Mouse (Mus musculus): ENCODE results near the gene Mboat2. TPM values are rescaled to one million over a fixed set of nuclear protein-coding genes. Genes with fewer than 3 reads are reported as not detected.

The Mboat2 gene
- polyA plus RNA-seq, 2 experiments: 25.2 to 70.5 TPM

DNA sequence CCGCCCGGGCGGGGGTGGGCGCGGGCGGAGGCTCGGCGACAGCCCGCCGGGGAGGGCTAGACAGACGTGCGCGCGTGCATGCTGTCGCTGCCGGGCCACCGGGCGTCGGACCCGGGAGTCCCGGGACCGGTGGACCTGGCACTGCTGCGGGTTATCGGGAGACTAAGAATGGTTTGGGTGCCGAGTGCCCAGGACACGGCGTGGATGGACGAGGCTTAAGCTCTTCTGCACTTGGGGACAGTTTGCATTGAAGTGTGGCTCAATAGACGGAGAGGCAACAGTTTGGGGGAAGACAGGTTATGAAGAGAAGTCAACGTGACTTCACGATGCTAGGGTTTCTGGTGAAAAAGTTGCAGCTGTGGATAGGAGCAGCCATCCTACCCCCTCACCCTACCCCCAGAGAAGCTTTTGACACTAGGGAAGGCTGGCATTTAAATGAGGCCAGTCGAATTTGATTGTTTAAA lies 1.3 kb downstream of the Mboat2 start:
- Histone ChIP-seq H3K4me1 (ENCODE audit: control insufficient read depth, insufficient read depth, low read length) (peaks cover 12% of the 10 kb centered on the region), H3K4me3 (replicated peaks; ENCODE audit: low read length) (peak overlapping the region; percentile 90), H3K27me3 (ENCODE audit: control insufficient read depth, insufficient read depth, low read length) (no peaks in the 10 kb centered on the region), H3K27ac (replicated peaks; ENCODE audit: low read depth, low read length) (peak overlapping the region; percentile 98), H3K36me3 (ENCODE audit: control insufficient read depth, insufficient read depth, low read length) (no peaks in the 10 kb centered on the region), H3K9me3 (ENCODE audit: control insufficient read depth, low read length) (no peaks in the 10 kb centered on the region), H3K4me2 (replicated peaks; ENCODE audit: low read depth, low read length, severe bottlenecking) (peak overlapping the region; percentile 67), H3K9ac (ENCODE audit: low read depth, low read length, severe bottlenecking) (peak overlapping the region; percentile 87)
- under 1% methylated on average over 26 of the region's 32 CpGs for WGBS
- DNase-seq (ENCODE audit: low spot score) (no peak), ATAC-seq (ENCODE audit: low FRiP score, low read depth) (no peak)
- TF ChIP-seq POLR2A (IDR thresholded peaks at IDR 0.05; ENCODE audit: borderline replicate concordance, extremely low read depth, insufficient read depth, insufficient read length): no peak

GRCm38 (mm10) chr12:24832438-24832837 lies 1.8 kb downstream of the Mboat2 start:
- ATAC-seq (ENCODE audit: low FRiP score, low read depth) (no peak), DNase-seq (ENCODE audit: low spot score) (no peak)
- Histone ChIP-seq H3K36me3 (ENCODE audit: control insufficient read depth, insufficient read depth, low read length) (no peaks in the 10 kb centered on the region), H3K27me3 (ENCODE audit: control insufficient read depth, insufficient read depth, low read length) (no peaks in the 10 kb centered on the region), H3K27ac (replicated peaks; ENCODE audit: low read depth, low read length) (no peak overlapping the region), H3K4me1 (ENCODE audit: control insufficient read depth, insufficient read depth, low read length) (peaks cover 14% of the 10 kb centered on the region), H3K9me3 (ENCODE audit: control insufficient read depth, low read length) (no peaks in the 10 kb centered on the region), H3K4me2 (replicated peaks; ENCODE audit: low read depth, low read length, severe bottlenecking) (peak overlapping the region; percentile 67), H3K4me3 (replicated peaks; ENCODE audit: low read length) (peak overlapping the region; percentile 90), H3K9ac (ENCODE audit: low read depth, low read length, severe bottlenecking) (peak overlapping the region; percentile 87)
- no peak for TF ChIP-seq POLR2A (IDR thresholded peaks at IDR 0.05; ENCODE audit: borderline replicate concordance, extremely low read depth, insufficient read depth, insufficient read length)
- 13% methylated on average over 2 of the region's 2 CpGs for WGBS

- 75% methylated on average over 2 of the region's 2 CpGs for WGBS
- Histone ChIP-seq H3K9me3 (ENCODE audit: control insufficient read depth, low read length) (no peaks in the 10 kb centered on the region), H3K4me2 (replicated peaks; ENCODE audit: low read depth, low read length, severe bottlenecking) (no peak overlapping the region), H3K27ac (replicated peaks; ENCODE audit: low read depth, low read length) (no peak overlapping the region), H3K4me3 (replicated peaks; ENCODE audit: low read length) (no peak overlapping the region), H3K36me3 (ENCODE audit: control insufficient read depth, insufficient read depth, low read length) (no peaks in the 10 kb centered on the region), H3K27me3 (ENCODE audit: control insufficient read depth, insufficient read depth, low read length) (no peaks in the 10 kb centered on the region), H3K4me1 (ENCODE audit: control insufficient read depth, insufficient read depth, low read length) (peaks cover 40% of the 10 kb centered on the region), H3K9ac (ENCODE audit: low read depth, low read length, severe bottlenecking) (no peak overlapping the region)
- ATAC-seq (ENCODE audit: low FRiP score, low read depth) (peak; percentile 18; the same call in 1 of the 2 replicates), DNase-seq (ENCODE audit: low spot score) (no peak)
- TF ChIP-seq POLR2A (IDR thresholded peaks at IDR 0.05; ENCODE audit: borderline replicate concordance, extremely low read depth, insufficient read depth, insufficient read length): no peak
These were observed 7.3 kb downstream of the Mboat2 start for GRCm38 (mm10) chr12:24837947-24838346.

- DNase-seq (ENCODE audit: low spot score) (peak; percentile 85), ATAC-seq (ENCODE audit: low FRiP score, low read depth) (0 out of 2 replicates have a peak, but pooled peaks have one; percentile 58)
- Histone ChIP-seq H3K27ac (replicated peaks; ENCODE audit: low read depth, low read length) (no peak overlapping the region), H3K4me2 (replicated peaks; ENCODE audit: low read depth, low read length, severe bottlenecking) (no peak overlapping the region), H3K9me3 (ENCODE audit: control insufficient read depth, low read length) (no peaks in the 10 kb centered on the region), H3K4me3 (replicated peaks; ENCODE audit: low read length) (no peak overlapping the region), H3K4me1 (ENCODE audit: control insufficient read depth, insufficient read depth, low read length) (peaks cover 58% of the 10 kb centered on the region), H3K27me3 (ENCODE audit: control insufficient read depth, insufficient read depth, low read length) (no peaks in the 10 kb centered on the region), H3K36me3 (ENCODE audit: control insufficient read depth, insufficient read depth, low read length) (no peaks in the 10 kb centered on the region), H3K9ac (ENCODE audit: low read depth, low read length, severe bottlenecking) (no peak overlapping the region)
- TF ChIP-seq POLR2A (IDR thresholded peaks at IDR 0.05; ENCODE audit: borderline replicate concordance, extremely low read depth, insufficient read depth, insufficient read length): no peak
- 47% methylated on average over 9 of the region's 9 CpGs for WGBS
These were observed 10.6 kb downstream of the Mboat2 start for GRCm38 (mm10) chr12:24841115-24841879.

DNA sequence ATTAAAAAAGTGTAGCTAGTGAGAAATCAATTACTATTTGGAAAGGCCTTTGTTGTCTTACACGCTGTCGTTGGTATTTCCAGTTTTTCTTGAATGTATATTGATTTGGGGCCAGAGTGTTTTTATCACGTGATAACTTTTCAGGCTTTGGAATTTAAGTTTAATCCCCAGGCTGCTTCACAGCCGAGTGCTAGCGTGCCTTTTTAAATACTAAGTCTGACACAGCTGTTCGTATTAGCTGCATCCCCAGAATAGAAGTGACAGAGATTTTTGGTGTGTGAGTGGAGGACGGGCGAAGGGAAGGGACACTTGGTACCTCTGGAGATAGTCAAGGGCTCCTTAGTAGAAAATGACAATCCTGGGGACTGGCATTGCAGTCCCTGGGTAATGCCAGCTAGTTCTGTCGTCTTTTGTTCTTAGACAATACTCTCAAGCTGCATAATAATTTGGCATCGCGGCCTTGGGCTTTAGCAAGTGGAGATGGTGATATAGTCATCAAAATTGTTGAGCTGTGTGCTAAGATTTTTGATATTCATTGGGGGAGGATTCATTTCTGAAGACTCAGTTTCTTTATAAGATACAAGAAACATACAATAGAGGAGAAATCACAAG lies 11.7 kb downstream of the Mboat2 start:
- H3K27ac ChIP-seq (replicated peaks; ENCODE audit: low read depth, low read length): no peak overlapping the region
- no peak overlapping the region for H3K9ac ChIP-seq (ENCODE audit: low read depth, low read length, severe bottlenecking)
- no peak overlapping the region for H3K4me3 ChIP-seq (replicated peaks; ENCODE audit: low read length)
- 53% methylated on average over 11 of the region's 11 CpGs for WGBS
- peaks cover 56% of the 10 kb centered on the region for H3K4me1 ChIP-seq (ENCODE audit: control insufficient read depth, insufficient read depth, low read length)
- no peak overlapping the region for H3K4me2 ChIP-seq (replicated peaks; ENCODE audit: low read depth, low read length, severe bottlenecking)
- DNase-seq (ENCODE audit: low spot score) (peak; percentile 31), ATAC-seq (ENCODE audit: low FRiP score, low read depth) (peak; percentile 35; the same call in 1 of the 2 replicates)
- no peak for TF ChIP-seq POLR2A (IDR thresholded peaks at IDR 0.05; ENCODE audit: borderline replicate concordance, extremely low read depth, insufficient read depth, insufficient read length)
- H3K9me3 ChIP-seq (ENCODE audit: control insufficient read depth, low read length): no peaks in the 10 kb centered on the region
- no peaks in the 10 kb centered on the region for H3K36me3 ChIP-seq (ENCODE audit: control insufficient read depth, insufficient read depth, low read length)
- H3K27me3 ChIP-seq (ENCODE audit: control insufficient read depth, insufficient read depth, low read length): no peaks in the 10 kb centered on the region

Data from limb, embryonic 14.5 days (tissue).